Mouse (Mus musculus) gonadal fat pad, adult 2 months (tissue): Measurements from ENCODE around the gene Wdr86. TPM values are rescaled to one million over a fixed set of nuclear protein-coding genes. Genes with fewer than 3 reads are reported as not detected.

Source experiments
- DNase-seq: peaks from one replicate; pipeline ENCODE4 v3.0.0-alpha.2; 2012; ENCODE audit warnings: low read depth
- polyA plus RNA-seq: library from polyadenylated mRNA; depleted of rRNA; stranded (reverse); fragments of >200 nt; gene quantifications from 2 replicates; pipeline ENCODE4 v1.2.3, GENCODE M21; 2012; rRNA removed

The Wdr86 gene
- polyA plus RNA-seq, 1 experiment, result 2.0 TPM

DNA sequence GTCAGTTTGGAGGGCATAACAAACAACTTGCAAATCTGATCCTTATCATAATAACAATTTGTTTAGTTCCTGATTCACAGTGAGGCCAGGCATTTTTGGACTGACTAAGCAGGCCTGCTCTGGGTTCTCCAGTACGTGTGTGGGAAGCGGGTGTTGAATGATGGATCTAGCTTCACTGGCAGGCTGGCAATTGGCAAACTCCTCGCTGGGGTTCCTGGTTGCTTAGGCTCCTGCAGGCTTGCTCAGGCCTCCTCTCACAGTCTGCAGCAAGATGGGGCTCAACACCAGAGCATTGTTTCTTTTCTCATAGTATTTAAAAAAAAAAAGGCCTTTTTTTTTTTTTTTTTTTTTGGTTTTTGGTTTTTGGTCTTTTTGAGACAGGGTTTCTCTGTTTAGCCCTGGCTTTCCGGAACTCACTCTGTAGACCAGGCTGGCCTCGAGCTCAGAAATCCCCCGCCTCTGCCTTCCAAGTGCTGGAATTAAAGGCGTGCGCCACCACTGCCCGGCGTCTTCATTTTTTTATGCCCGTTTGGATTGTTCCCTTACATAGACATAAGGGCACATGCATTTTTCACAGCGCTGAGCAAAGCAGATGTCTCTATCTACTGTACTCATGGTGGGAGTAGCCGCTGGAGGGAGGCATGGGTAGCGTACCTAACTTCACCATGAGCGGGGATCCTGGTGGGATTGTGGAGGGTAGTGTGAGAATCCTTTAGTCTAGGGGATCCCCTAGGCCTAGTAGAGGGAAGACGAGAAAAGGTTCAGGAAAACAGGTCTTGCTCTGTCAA lies 45.8 kb downstream of the Wdr86 start:
- DNase-seq, result no peak

GRCm38 (mm10) chr5:24681436-24681835 lies 49.1 kb downstream of the Wdr86 start:
- DNase-seq, result no peak

DNA sequence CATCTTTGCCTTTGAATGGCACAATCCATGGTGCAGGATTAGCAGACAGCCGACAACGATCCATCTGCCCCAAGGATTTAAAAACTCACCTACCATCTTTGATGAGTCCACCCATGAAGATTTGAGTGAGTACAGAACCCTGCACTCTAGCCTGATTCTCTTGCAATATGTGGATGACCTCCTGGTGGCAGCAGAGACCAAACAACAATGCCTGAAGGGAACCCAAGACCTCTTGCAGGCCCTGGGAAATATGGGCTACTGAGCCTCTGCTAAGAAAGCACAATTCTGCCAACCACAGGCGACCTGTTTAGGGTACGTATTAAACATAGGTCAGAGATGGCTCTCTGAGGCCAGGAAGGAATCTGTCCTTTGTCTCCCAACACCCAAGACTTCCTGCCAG lies 56.3 kb downstream of the Wdr86 start:
- no peak for DNase-seq

Other genes starting within 250 kb of the Wdr86 start
- gene Gbx1, start 203.5 kb downstream of the Wdr86 start, polyA plus RNA-seq, result 0.03 TPM in 1 of 2 replicates, not detected in the other
- gene Asb10, start 189.7 kb downstream of the Wdr86 start, polyA plus RNA-seq, result 1.4 and 1.6 TPM in 2 replicates
- 0.05 and 0.13 TPM in 2 replicates for gene 4931409K22Rik, start 173.9 kb downstream of the Wdr86 start, polyA plus RNA-seq
- 39.8 and 50.0 TPM in 2 replicates for gene Abcf2, start 153.3 kb downstream of the Wdr86 start, polyA plus RNA-seq
- 57.2 and 62.9 TPM in 2 replicates for gene Chpf2, start 144.0 kb downstream of the Wdr86 start, polyA plus RNA-seq
- gene Smarcd3, start 106.3 kb downstream of the Wdr86 start, polyA plus RNA-seq, result 239 and 247 TPM in 2 replicates
- 46.1 and 51.0 TPM in 2 replicates for gene Nub1, start 45.2 kb downstream of the Wdr86 start, polyA plus RNA-seq
- gene Crygn, start 27.3 kb upstream of the Wdr86 start, polyA plus RNA-seq, result 0.97 and 1.7 TPM in 2 replicates
- 31.9 and 37.4 TPM in 2 replicates for gene Rheb, start 111.9 kb upstream of the Wdr86 start, polyA plus RNA-seq